ENCODE assay signal across 8 mouse cellular contexts in genomic region chr6:88123150-88123857, GRCm38 (mm10). TPM values are rescaled to one million over a fixed set of nuclear protein-coding genes. Genes with fewer than 3 reads are reported as not detected.
A peak's percentile ranks its signal among the peaks of the same experiment; 100 is the strongest.
DNase-seq lines count a peak whose midpoint lies in the region; ATAC-seq lines count a peak whose summit lies in the region.

No protein-coding gene starts in this region.

- H3K4me3 ChIP-seq in hindbrain, embryonic 16.5 days (ENCODE audit: low read length): no peak overlapping the region

- H3K4me1 ChIP-seq in hindbrain, embryonic 16.5 days (ENCODE audit: control insufficient read depth, insufficient read depth, low read depth, low read length): peaks cover 4% of the 10 kb centered on the region; the same call in 1 of the 2 replicates

- peak overlapping the region; percentile 46 for H3K4me2 ChIP-seq in hindbrain, embryonic 16.5 days (ENCODE audit: low read length)

- H3K9me3 ChIP-seq in hindbrain, embryonic 16.5 days (ENCODE audit: control insufficient read depth, low read length): no peaks in the 10 kb centered on the region

- no peaks in the 10 kb centered on the region for H3K36me3 ChIP-seq in hindbrain, embryonic 16.5 days (ENCODE audit: control insufficient read depth, insufficient read depth, low read length)

- no peak overlapping the region for H3K9ac ChIP-seq in hindbrain, embryonic 16.5 days (ENCODE audit: low read depth, low read length)

- peak; percentile 20; the same call in 1 of the 2 replicates for ATAC-seq in frontal cortex, adult (ENCODE audit: low TSS enrichment)
- ATAC-seq in hindbrain, embryonic 16.5 days: no peak; the same call in 1 of the 2 replicates
- ATAC-seq in megakaryocyte progenitor cell, adult 5-6 weeks (replicated peaks; ENCODE audit: poor library complexity): peak; percentile 64

- H3K27me3 ChIP-seq in hindbrain, embryonic 16.5 days (replicated peaks; ENCODE audit: control insufficient read depth, insufficient read depth, low read length): no peaks in the 10 kb centered on the region

- 40% methylated on average over 11 of the region's 11 CpGs for WGBS in hindbrain, embryonic 16.5 days

- H3K27ac ChIP-seq in hindbrain, embryonic 16.5 days (ENCODE audit: low read depth, low read length): no peak overlapping the region

- no peak for DNase-seq in frontal cortex, postnatal 10 days (ENCODE audit: low spot score in 2 of 2)
- DNase-seq in A20 (ENCODE audit: low read depth, low spot score): peak; percentile 36
- peak; percentile 70 for DNase-seq in embryo, embryonic 10.5 days (ENCODE audit: low spot score)
- DNase-seq in gastrocnemius, adult 8-10 months (ENCODE audit: low spot score in 2 of 2): no peak
- no peak for DNase-seq in left cerebral cortex, adult 11 months (ENCODE audit: low spot score)

RNA-seq across cellular contexts. Expression of gene Rpn1, which starts 39.0 kb away (rescaled TPM):
- 325 and 351 TPM in 2 replicates for polyA plus RNA-seq in hindbrain, embryonic 16.5 days (2015; fragmentation: Nextera tagmentation; extraction: Ambion mirVana)
- total RNA-seq in megakaryocyte progenitor cell, adult 5-6 weeks (2015): 200 and 205 TPM in 2 replicates
- 385 and 395 TPM in 2 replicates for total RNA-seq in megakaryocyte progenitor cell, adult 5-6 weeks (2017)
- 100 to 1,000 TPM in 1 of 4 experiments, 10 to 100 TPM in 3; 67.2 to 101 (median 85.6) TPM for total RNA-seq in gastrocnemius, adult 8-10 months (2022)

Comparison
In these comparisons a context has a peak if more than half of its experiments do, and no peak if none do; other contexts are left out.
1. DNase-seq: peak in A20 (single experiment) and embryo, embryonic 10.5 days (single experiment); none in frontal cortex, postnatal 10 days (0 of 2), gastrocnemius, adult 8-10 months (0 of 2) and left cerebral cortex, adult 11 months (single experiment).